34 mouse cellular contexts compared by ENCODE assay signal in genomic region chr2:145948402-145948954, GRCm38 (mm10). TPM values are rescaled to one million over a fixed set of nuclear protein-coding genes. Genes with fewer than 3 reads are reported as not detected.
DNase-seq lines count a peak whose midpoint lies in the region; ATAC-seq and TF ChIP-seq lines count a peak whose summit lies in the region.
"Had no signal": no experiment of that assay in that cellular context is flagged by ENCODE, and none has a peak within 500 bp of the region (broad histone marks: within the 10 kb centered on the region; RNA-seq: fewer than 3 reads in every experiment).

No protein-coding gene starts in this region.

- no peaks in the 10 kb centered on the region for H3K9me3 ChIP-seq in midbrain, embryonic 12.5 days
- no peaks in the 10 kb centered on the region for H3K9me3 ChIP-seq in midbrain, embryonic 15.5 days
- H3K9me3 ChIP-seq: embryonic facial prominence, embryonic 13.5 days; forebrain, embryonic 12.5 days; heart, embryonic 13.5 days; midbrain, embryonic 10.5 days had no signal

- no peak overlapping the region for H3K4me2 ChIP-seq in midbrain, embryonic 12.5 days (replicated peaks)
- H3K4me2 ChIP-seq in midbrain, embryonic 15.5 days: no peak overlapping the region
- H3K4me2 ChIP-seq: embryonic facial prominence, embryonic 13.5 days; forebrain, embryonic 12.5 days; heart, embryonic 13.5 days; lung, embryonic 14.5 days had no signal

- H3K4me1 ChIP-seq in midbrain, embryonic 12.5 days: peaks cover 27% of the 10 kb centered on the region
- peaks cover 13% of the 10 kb centered on the region for H3K4me1 ChIP-seq in midbrain, embryonic 15.5 days
- H3K4me1 ChIP-seq in lung, adult 2 months (ENCODE audit: control insufficient read depth, insufficient read depth, low read length): no peaks in the 10 kb centered on the region
- H3K4me1 ChIP-seq: heart, embryonic 13.5 days had no signal

- no peak overlapping the region for H3K4me3 ChIP-seq in midbrain, embryonic 12.5 days
- H3K4me3 ChIP-seq in midbrain, embryonic 15.5 days: no peak overlapping the region
- no peak overlapping the region for H3K4me3 ChIP-seq in lung, adult 2 months (replicated peaks; ENCODE audit: extremely low read depth, low read depth, low read length)
- H3K4me3 ChIP-seq: embryonic facial prominence, embryonic 13.5 days; forebrain, embryonic 12.5 days; heart, embryonic 13.5 days; midbrain, embryonic 10.5 days had no signal

- no peaks in the 10 kb centered on the region for H3K36me3 ChIP-seq in midbrain, embryonic 12.5 days
- no peaks in the 10 kb centered on the region for H3K36me3 ChIP-seq in midbrain, embryonic 15.5 days (replicated peaks)
- H3K36me3 ChIP-seq: embryonic facial prominence, embryonic 13.5 days; forebrain, embryonic 12.5 days; heart, embryonic 13.5 days; midbrain, embryonic 10.5 days had no signal

- 41% methylated on average over 7 of the region's 7 CpGs for WGBS in midbrain, embryonic 12.5 days
- 40% methylated on average over 7 of the region's 7 CpGs for WGBS in midbrain, embryonic 15.5 days
- WGBS in lung, adult 2 months: 77% methylated on average over 7 of the region's 7 CpGs

- intact Hi-C loops in left cerebral cortex, postnatal 4 days (cut with DNase I): no loop called here

- H3K27me3 ChIP-seq in midbrain, embryonic 12.5 days: peaks cover 2% of the 10 kb centered on the region
- no peaks in the 10 kb centered on the region for H3K27me3 ChIP-seq in midbrain, embryonic 15.5 days (replicated peaks)
- H3K27me3 ChIP-seq: heart, embryonic 13.5 days had no signal

- no peak for TF ChIP-seq CTCF in lung, adult 2 months (IDR thresholded peaks at IDR 0.05; ENCODE audit: insufficient read depth, low read length)

- no peak for TF ChIP-seq POLR2A in lung, adult 2 months (IDR thresholded peaks at IDR 0.05; ENCODE audit: borderline replicate concordance, extremely low read depth, low read depth, low read length)

- no peak for ATAC-seq in midbrain, embryonic 12.5 days (ENCODE audit: low FRiP score, low read depth)
- ATAC-seq in midbrain, embryonic 15.5 days (replicated peaks): no peak
- ATAC-seq: CD4-positive, CD25-positive, alpha-beta regulatory T cell, adult 4 months; forebrain, postnatal 0 days; intestine, embryonic 16.5 days had no signal

- H3K27ac ChIP-seq in midbrain, embryonic 12.5 days (replicated peaks): 0 out of 2 replicates have a peak overlapping the region, but pooled peaks have one; percentile 22
- H3K27ac ChIP-seq in midbrain, embryonic 15.5 days: no peak overlapping the region
- H3K27ac ChIP-seq: embryonic facial prominence, embryonic 13.5 days; heart, embryonic 13.5 days; liver, embryonic 14.5 days; stomach, postnatal 0 days had no signal

- DNase-seq in adrenal gland, postnatal 10 days: peak; percentile 13
- no peak for DNase-seq in adrenal gland, postnatal 25 days
- DNase-seq in NIH3T3 (ENCODE audit: low read depth): peak; percentile 60
- peak; percentile 37 for DNase-seq in retina, embryonic 14.5 days (ENCODE audit: low spot score)
- DNase-seq in lung, adult 2 months: no peak
- no peak for DNase-seq in left cerebral cortex, postnatal 4 days
- DNase-seq: cerebellum, adult 18-20 months; cerebellum, postnatal 10 days; forebrain, postnatal 0 days; heart, postnatal 10 days; kidney, adult 8-10 months; kidney, postnatal 10 days; layer of hippocampus, postnatal 36 days; liver; lung, embryonic 14.5 days; lung, postnatal 14 days; right cerebral cortex, postnatal 25 days; spleen, adult 18-20 months; thymus, adult 18-20 months; thymus, postnatal 25 days had no signal

- H3K9ac ChIP-seq in midbrain, embryonic 12.5 days (replicated peaks): no peak overlapping the region
- no peak overlapping the region for H3K9ac ChIP-seq in midbrain, embryonic 15.5 days
- H3K9ac ChIP-seq: embryonic facial prominence, embryonic 13.5 days; forebrain, embryonic 12.5 days; forebrain, postnatal 0 days; heart, embryonic 13.5 days; liver, embryonic 14.5 days; lung, embryonic 14.5 days had no signal

RNA-seq across cellular contexts. Expression of gene Crnkl1, which starts 13.7 kb away (rescaled TPM):
- 10 to 100 TPM; 19.2 to 22.0 TPM for total RNA-seq in adrenal gland, postnatal 10 days (2021)
- 27.1 and 28.9 TPM in 2 replicates for total RNA-seq in adrenal gland, postnatal 25 days (2021)
- 40.9 and 41.0 TPM in 2 replicates for polyA plus RNA-seq in midbrain, embryonic 12.5 days (2016; fragmentation: Nextera tagmentation; extraction: Ambion mirVana)
- 23.8 and 25.1 TPM in 2 replicates for polyA plus RNA-seq in midbrain, embryonic 15.5 days (2015; fragmentation: Nextera tagmentation; extraction: Ambion mirVana)
- polyA plus RNA-seq in lung, adult 2 months (2012; rRNA removed): 6.6 and 10.5 TPM in 2 replicates
- 10 to 100 TPM; 22.5 to 24.3 TPM for total RNA-seq in left cerebral cortex, postnatal 4 days (2021)

RNA-seq across cellular contexts. Expression of gene Cfap61, which starts 13.9 kb away (rescaled TPM):
- total RNA-seq in adrenal gland, postnatal 10 days (2021): 10 to 100 TPM; 12.1 to 20.4 TPM
- total RNA-seq in adrenal gland, postnatal 25 days (2021): 22.5 and 31.1 TPM in 2 replicates
- polyA plus RNA-seq in midbrain, embryonic 12.5 days (2016; fragmentation: Nextera tagmentation; extraction: Ambion mirVana): 1.9 and 2.3 TPM in 2 replicates
- 3.5 and 3.7 TPM in 2 replicates for polyA plus RNA-seq in midbrain, embryonic 15.5 days (2015; fragmentation: Nextera tagmentation; extraction: Ambion mirVana)
- polyA plus RNA-seq in lung, adult 2 months (2012; rRNA removed): 5.8 and 6.2 TPM in 2 replicates
- total RNA-seq in left cerebral cortex, postnatal 4 days (2021): 1 to 10 TPM; 1.8 to 2.4 TPM
- total RNA-seq: common myeloid progenitor, adult 5-6 weeks; gastrocnemius, adult 8-10 months; hematopoietic stem cell, adult 5-6 weeks; monocyte, adult 5-6 weeks had no signal
- polyA plus RNA-seq: CD4-positive, CD25-positive, alpha-beta regulatory T cell, adult 4 months; liver, embryonic 14.5 days; lung, embryonic 14.5 days had no signal

RNA-seq across cellular contexts. Expression of gene Naa20, which starts 46.6 kb away (rescaled TPM):
- 10 to 100 TPM; 68.5 to 75.2 TPM for total RNA-seq in adrenal gland, postnatal 10 days (2021)
- 48.6 and 57.5 TPM in 2 replicates for total RNA-seq in adrenal gland, postnatal 25 days (2021)
- polyA plus RNA-seq in midbrain, embryonic 12.5 days (2016; fragmentation: Nextera tagmentation; extraction: Ambion mirVana): 117 and 119 TPM in 2 replicates
- 116 and 120 TPM in 2 replicates for polyA plus RNA-seq in midbrain, embryonic 15.5 days (2015; fragmentation: Nextera tagmentation; extraction: Ambion mirVana)
- 23.5 and 27.3 TPM in 2 replicates for polyA plus RNA-seq in lung, adult 2 months (2012; rRNA removed)
- total RNA-seq in left cerebral cortex, postnatal 4 days (2021): 10 to 100 TPM; 60.9 to 67.9 TPM

Comparison
In these comparisons a context has a peak if more than half of its experiments do, and no peak if none do; other contexts are left out.
1. DNase-seq: peak in adrenal gland, postnatal 10 days (single experiment), NIH3T3 (single experiment) and retina, embryonic 14.5 days (single experiment); none in adrenal gland, postnatal 25 days (single experiment), lung, adult 2 months (single experiment) and left cerebral cortex, postnatal 4 days (single experiment).